Mouse (Mus musculus) heart, embryonic 15.5 days (tissue): ENCODE data around the gene Ssh3. TPM values are rescaled to one million over a fixed set of nuclear protein-coding genes. Genes with fewer than 3 reads are reported as not detected.

ENCODE experiments used
- ATAC-seq: fragments of 200-750 bp; cut with Nextera tagmentation; replicated peaks from 2 replicates; pipeline ENCODE4 v1.8.0; 2017; ENCODE audit warnings: low read depth, moderate TSS enrichment; ENCODE audit not compliant: insufficient number of reproducible peaks, insufficient read depth, low FRiP score
- H3K27ac ChIP-seq: fragments of 300-500 bp; sonication (generic); 2 replicates; pipeline ENCODE4 v1.5.1; 2015; ENCODE audit warnings: mild to moderate bottlenecking, inconsistent platforms
- H3K27me3 ChIP-seq: fragments of 300-500 bp; sonication (generic); 2 replicates; pipeline ENCODE4 v1.6.1; 2015; ENCODE audit warnings: inconsistent platforms
- H3K36me3 ChIP-seq: fragments of 300-500 bp; sonication (generic); 2 replicates; pipeline ENCODE4 v1.6.1; 2015; ENCODE audit warnings: mild to moderate bottlenecking, inconsistent platforms
- H3K4me1 ChIP-seq: fragments of 300-500 bp; sonication (generic); replicated peaks from 2 replicates; pipeline ENCODE4 v1.6.1; 2015; ENCODE audit warnings: inconsistent platforms
- H3K4me2 ChIP-seq: fragments of 300-500 bp; sonication (generic); 2 replicates; pipeline ENCODE4 v1.6.1; 2015; ENCODE audit warnings: inconsistent platforms, mild to moderate bottlenecking, moderate library complexity
- H3K4me3 ChIP-seq: fragments of 300-500 bp; sonication (generic); 2 replicates; pipeline ENCODE4 v1.5.1; 2015; ENCODE audit warnings: mild to moderate bottlenecking, inconsistent platforms
- H3K9ac ChIP-seq: fragments of 300-500 bp; sonication (generic); 2 replicates; pipeline ENCODE4 v1.6.1; 2015; ENCODE audit warnings: mild to moderate bottlenecking, inconsistent platforms
- H3K9me3 ChIP-seq: fragments of 300-500 bp; sonication (generic); replicated peaks from 2 replicates; pipeline ENCODE4 v1.6.1; 2016; ENCODE audit warnings: inconsistent platforms
- WGBS: fragments of 180-500 bp; shearing (Covaris S2); methylation state at CpG from one replicate; pipeline ENCODE4 v1.1.7; 2015; ENCODE audit warnings: mixed read lengths; 5-methylcytosine and 5-hydroxymethylcytosine counted together
- polyA plus RNA-seq: library from polyadenylated mRNA; unstranded; fragments of >200 nt; fragmentation: Nextera tagmentation; extraction: Ambion mirVana; gene quantifications from 2 replicates; pipeline ENCODE4 v1.2.1, GENCODE M21; 2015

The Ssh3 gene
- polyA plus RNA-seq, 1 experiment from 2014 or later = 6.0 TPM

DNA sequence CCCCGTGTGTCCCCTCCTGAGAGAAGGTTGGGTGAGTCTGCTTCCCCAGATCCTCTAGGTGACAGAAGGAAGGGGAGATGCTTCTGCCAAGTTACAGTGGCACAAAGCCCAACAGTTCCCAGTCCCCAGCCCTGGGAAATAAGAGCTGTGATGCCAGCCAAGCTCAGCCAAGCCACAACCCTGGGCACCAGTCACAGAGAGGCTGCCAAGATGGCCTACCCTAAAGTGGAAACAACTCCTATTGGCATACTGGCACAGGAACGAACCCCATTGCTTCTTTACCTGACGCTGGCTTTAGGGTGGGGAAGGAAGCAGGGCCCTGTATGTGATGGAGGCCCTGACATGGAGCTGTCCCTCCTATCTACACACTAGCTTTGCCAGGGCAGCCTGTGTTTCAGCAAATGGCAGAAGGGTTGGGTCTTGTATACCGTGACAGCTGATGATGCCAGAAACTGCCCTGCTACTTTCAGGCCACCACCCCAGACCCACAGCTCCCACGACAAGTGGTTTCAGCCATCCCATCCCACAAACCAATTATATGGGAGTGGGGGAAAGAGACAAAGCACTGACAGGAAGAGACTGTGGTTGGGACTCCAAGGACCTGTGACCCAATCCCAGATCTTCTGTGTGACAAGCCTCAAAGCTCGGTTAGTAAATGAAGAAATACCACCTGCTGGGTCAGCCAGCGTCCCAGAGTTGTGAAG is 34.1 kb upstream of the Ssh3 start:
- H3K4me2 ChIP-seq = peak overlapping the region; percentile 55
- peak overlapping the region; percentile 28; the same call in 1 of the 2 replicates for H3K9ac ChIP-seq
- H3K27ac ChIP-seq = peak overlapping the region; percentile 74
- no peak for ATAC-seq
- H3K36me3 ChIP-seq = no peaks in the 10 kb centered on the region
- 56% methylated on average over 7 of the region's 7 CpGs for WGBS
- no peaks in the 10 kb centered on the region for H3K27me3 ChIP-seq
- H3K4me1 ChIP-seq = peaks cover 66% of the 10 kb centered on the region
- peak overlapping the region; percentile 70; the same call in 1 of the 2 replicates for H3K4me3 ChIP-seq
- no peaks in the 10 kb centered on the region for H3K9me3 ChIP-seq

DNA sequence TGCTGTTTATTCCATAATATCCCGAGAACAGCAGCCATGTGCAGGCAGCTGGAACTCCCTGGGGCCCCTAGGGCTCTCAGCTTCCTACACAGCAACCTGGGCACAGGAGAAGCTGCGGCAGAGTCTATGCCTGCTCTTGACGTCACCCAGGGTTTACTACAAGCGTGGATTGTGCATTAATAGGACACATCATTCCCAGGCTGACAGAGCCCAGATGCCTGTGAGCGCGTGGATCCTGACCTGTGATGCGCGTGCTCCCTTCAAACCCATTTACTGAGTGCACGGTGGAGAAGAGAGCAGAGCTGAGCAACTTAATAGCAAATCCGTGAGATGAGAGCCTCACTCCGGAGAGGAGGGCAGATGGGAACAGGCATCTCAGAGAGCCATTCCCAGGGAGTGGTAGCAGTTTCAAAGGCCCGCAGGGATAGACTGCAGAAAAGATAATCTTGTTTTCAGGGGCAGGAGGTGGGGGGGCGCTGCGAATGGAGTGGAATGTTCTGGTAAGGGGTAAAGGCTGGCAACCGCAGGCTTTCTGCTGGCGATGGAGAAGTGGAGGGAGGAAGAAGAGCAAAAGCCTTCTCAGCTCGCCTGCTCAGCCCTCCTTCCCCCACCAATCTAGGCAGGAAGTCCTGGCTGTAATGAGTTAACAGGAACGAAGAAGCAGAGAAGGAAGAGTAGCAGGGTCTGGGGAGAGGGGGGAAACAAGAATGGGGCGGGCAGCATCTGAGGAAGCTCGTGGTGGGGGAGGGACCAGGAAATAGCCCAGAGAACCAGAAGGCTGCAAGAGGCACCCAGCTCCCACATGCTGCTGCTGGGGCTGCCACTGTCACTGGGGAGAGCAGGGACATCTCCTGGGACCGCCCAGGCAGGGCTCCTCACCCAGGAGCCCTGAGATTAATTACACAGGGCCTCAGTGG is 33.0 kb upstream of the Ssh3 start:
- H3K4me3 ChIP-seq = peak overlapping the region; percentile 15; the same call in 1 of the 2 replicates
- H3K27ac ChIP-seq = peak overlapping the region; percentile 74
- no peaks in the 10 kb centered on the region for H3K27me3 ChIP-seq
- 19% methylated on average over 21 of the region's 21 CpGs for WGBS
- peaks cover 70% of the 10 kb centered on the region for H3K4me1 ChIP-seq
- no peak; the same call in 1 of the 2 replicates for ATAC-seq
- H3K4me2 ChIP-seq = peak overlapping the region; percentile 55
- H3K9ac ChIP-seq = peak overlapping the region; percentile 28; the same call in 1 of the 2 replicates
- no peaks in the 10 kb centered on the region for H3K36me3 ChIP-seq
- H3K9me3 ChIP-seq = no peaks in the 10 kb centered on the region

DNA sequence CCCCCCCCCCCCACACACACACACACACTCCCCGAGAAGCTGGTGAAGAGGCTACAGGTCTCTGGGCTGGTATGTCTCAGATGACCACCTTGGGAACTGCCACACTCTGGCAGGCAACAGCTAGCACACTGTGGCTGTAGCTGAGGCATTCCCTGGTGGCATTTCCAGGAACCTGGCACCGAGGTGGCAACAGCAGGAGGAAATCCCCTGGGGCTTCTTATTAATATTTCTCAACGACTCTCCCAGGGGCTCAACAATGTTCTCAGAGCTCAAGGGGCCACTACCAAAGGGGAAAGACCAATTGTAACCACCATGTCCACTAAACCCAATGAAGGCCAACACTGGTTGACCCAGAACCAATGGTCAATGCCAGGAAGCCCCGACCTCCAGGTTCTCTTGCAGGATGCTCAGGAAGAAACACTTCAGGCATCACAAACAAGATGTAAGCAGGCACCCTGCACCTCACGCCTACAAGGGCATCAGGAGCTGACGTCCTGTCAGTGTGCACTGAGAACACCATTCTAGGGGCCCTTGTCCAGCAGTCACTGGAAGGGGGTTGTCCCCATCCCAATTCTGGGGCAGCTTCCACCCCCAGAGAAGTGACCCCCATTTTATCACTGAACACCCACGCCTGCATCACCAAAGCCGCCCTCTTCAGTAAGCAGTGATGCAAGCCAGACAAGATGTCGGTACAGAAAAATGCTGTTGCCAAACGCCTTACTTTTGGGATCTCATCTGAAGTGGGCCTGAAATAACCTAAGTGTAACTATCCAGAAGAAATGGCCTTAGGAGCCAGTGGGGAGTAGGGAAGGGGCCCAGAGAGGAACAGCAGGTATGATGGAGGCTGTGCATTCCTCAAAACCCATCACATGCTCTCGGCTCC is 32.1 kb upstream of the Ssh3 start:
- no peak overlapping the region for H3K4me3 ChIP-seq
- no peak for ATAC-seq
- H3K4me1 ChIP-seq = peaks cover 65% of the 10 kb centered on the region
- H3K4me2 ChIP-seq = peak overlapping the region; percentile 55; the same call in 1 of the 2 replicates
- peak overlapping the region; percentile 74 for H3K27ac ChIP-seq
- WGBS = 56% methylated on average over 11 of the region's 11 CpGs
- H3K36me3 ChIP-seq = no peaks in the 10 kb centered on the region
- no peaks in the 10 kb centered on the region for H3K27me3 ChIP-seq
- no peaks in the 10 kb centered on the region for H3K9me3 ChIP-seq
- H3K9ac ChIP-seq = no peak overlapping the region

DNA sequence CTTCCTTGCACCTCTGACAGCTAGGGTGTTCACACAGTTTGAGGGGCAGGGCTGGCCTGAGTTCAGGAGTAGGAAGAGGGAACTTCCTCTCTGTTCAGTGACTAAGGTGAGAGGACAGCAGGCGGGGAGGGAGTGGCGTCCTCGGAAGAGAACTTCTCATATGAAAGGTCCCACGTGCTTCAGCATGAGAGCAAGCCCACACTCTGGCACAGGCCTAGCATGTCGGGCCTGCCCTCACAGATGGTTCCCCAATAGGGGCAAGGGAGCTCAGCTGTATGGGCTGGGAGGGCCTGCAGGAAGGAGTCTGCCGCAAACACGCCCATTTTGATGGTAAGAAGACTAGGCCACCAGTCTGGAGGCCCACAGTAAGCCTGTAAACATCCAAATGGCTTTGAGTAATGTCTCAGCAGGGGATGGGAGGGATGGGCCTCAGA is 31.3 kb upstream of the Ssh3 start:
- 54% methylated on average over 7 of the region's 7 CpGs for WGBS
- H3K27me3 ChIP-seq = no peaks in the 10 kb centered on the region
- H3K4me2 ChIP-seq = peak overlapping the region; percentile 2; the same call in 1 of the 2 replicates
- peaks cover 62% of the 10 kb centered on the region for H3K4me1 ChIP-seq
- H3K4me3 ChIP-seq = no peak overlapping the region
- no peak for ATAC-seq
- no peaks in the 10 kb centered on the region for H3K9me3 ChIP-seq
- no peaks in the 10 kb centered on the region for H3K36me3 ChIP-seq
- peak overlapping the region; percentile 74 for H3K27ac ChIP-seq
- peak overlapping the region; percentile 3; the same call in 1 of the 2 replicates for H3K9ac ChIP-seq

DNA sequence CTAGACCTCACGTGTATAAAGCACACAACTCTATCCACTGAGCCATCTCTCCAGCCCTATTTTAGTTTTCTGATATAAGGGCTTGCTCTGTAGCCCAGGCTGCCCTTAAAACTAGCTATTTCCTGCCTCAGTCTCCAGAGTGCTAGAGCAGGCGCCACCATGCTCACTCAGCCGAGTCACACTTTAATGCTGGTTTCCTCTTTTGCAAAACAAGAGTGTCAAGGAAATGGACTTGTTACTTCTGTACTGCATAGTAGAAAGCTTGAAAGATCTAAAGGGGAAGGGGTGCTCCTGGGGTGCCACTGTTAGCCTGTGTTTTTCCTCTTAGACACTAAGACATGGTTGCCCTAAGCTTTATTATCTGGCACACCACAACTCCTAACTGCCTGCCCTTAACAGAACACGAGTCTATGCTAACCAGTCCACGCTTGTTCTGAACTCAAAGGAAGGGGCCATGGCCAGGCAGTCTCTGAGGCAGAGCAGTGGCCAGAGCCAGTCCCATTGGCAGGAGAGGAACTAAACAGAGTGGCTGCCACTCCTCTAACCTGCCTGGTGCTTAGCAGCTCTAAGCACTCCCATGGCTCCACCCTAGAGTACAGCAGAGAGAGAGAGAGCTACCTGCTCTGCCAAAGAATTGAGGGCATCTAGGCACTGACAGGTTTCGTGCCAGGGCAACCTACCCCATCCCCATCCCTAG is 30.7 kb upstream of the Ssh3 start:
- Histone ChIP-seq H3K4me2 (no peak overlapping the region), H3K27me3 (no peaks in the 10 kb centered on the region), H3K9ac (no peak overlapping the region)

DNA sequence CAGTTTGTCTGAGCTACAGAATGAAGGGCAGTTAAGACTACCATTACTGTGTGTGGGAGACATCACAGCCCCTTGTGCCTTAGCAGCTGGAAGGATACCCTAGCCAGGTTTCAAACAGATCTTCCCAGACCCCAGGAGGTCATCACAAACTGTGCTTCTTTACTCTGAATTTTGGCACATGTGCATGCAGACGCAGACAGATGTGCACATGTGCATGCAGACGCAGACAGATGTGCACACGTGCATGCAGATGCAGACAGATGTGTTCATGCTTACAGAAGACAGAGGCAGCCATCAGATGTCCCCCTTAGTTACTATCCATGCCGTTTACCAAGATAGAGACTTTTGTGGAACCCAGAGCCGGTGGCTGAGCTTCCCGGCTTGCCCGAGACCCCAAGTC is 30.1 kb upstream of the Ssh3 start:
- H3K4me2 ChIP-seq = no peak overlapping the region
- H3K27me3 ChIP-seq = no peaks in the 10 kb centered on the region
- WGBS = 85% methylated on average over 7 of the region's 7 CpGs
- peaks cover 58% of the 10 kb centered on the region for H3K4me1 ChIP-seq
- H3K27ac ChIP-seq = no peak overlapping the region
- no peak for ATAC-seq
- no peaks in the 10 kb centered on the region for H3K36me3 ChIP-seq
- no peak overlapping the region for H3K4me3 ChIP-seq
- no peak overlapping the region for H3K9ac ChIP-seq
- no peaks in the 10 kb centered on the region for H3K9me3 ChIP-seq

More for the DNA sequence above, 30.7 kb upstream of the Ssh3 start:
- WGBS = 67% methylated on average over 6 of the region's 6 CpGs
- peak overlapping the region; percentile 74 for H3K27ac ChIP-seq
- H3K4me1 ChIP-seq = peaks cover 58% of the 10 kb centered on the region
- H3K9me3 ChIP-seq = no peaks in the 10 kb centered on the region
- H3K36me3 ChIP-seq = no peaks in the 10 kb centered on the region
- no peak overlapping the region for H3K4me3 ChIP-seq
- no peak for ATAC-seq

DNA sequence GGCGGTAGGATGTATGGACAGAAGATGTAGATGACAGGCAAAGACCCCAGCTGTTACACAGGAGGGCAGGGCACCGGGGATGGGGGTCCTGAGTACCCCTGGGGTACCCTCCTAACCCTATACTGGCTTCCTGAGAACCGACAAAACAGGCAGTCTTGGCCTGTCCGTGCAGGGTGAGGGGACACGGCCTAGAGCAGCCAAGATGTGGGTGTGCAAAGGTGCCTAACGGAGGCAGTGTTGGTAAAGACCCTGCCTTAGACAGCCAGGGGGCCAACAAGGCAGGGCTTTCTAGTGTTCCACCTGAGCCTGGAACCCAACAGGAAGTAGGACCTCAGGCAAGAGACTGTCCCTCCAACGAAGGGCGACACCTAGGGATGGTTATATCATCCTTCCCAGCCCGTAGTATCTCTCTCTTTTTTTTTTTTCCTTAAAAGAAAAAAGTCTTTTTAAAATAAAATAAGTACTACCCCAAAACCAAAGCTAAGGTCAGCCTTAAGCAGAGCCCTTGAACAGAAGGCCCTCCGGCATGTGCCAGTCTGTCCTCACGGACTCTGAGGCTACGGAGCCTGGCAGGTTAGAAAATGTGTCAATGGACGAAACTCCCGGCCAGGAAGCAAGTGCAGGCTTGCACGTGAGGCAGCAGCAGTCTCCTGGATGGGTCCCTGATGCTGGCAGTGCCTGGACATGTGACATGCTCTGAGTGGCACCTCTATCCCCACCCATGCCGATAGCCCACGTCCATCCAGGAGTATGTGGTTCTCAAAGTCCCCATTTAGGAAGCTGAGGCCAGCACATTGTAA is 29.5 kb upstream of the Ssh3 start:
- Histone ChIP-seq H3K27ac (no peak overlapping the region), H3K4me1 (peaks cover 52% of the 10 kb centered on the region), H3K27me3 (no peaks in the 10 kb centered on the region), H3K4me2 (no peak overlapping the region), H3K36me3 (no peaks in the 10 kb centered on the region), H3K4me3 (no peak overlapping the region), H3K9me3 (no peaks in the 10 kb centered on the region), H3K9ac (no peak overlapping the region)
- 80% methylated on average over 17 of the region's 17 CpGs for WGBS
- ATAC-seq = no peak

DNA sequence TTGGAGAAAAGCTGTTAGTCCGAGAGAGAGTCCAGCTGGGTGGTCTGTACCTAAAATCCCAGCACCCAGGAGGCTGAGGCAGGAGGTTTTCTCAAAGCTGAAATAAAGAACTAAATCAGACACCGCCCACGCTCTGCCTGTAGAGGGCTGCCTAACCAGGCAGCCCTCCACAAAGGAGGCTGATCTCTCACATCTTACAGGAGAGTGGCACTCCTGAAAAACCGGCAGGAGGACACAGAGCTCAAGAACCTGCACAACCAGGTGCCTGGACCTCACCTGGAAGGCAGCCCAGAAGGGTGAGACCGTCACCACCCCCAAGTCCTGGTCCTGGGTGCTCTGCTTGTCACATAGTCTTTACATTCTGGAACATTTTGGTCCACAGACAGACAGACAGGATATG is 28.9 kb upstream of the Ssh3 start:
- H3K36me3 ChIP-seq = peaks cover 2% of the 10 kb centered on the region; the same call in 1 of the 2 replicates
- H3K9ac ChIP-seq = no peak overlapping the region
- no peak overlapping the region for H3K4me3 ChIP-seq
- H3K27ac ChIP-seq = no peak overlapping the region
- 86% methylated on average over 5 of the region's 5 CpGs for WGBS
- peaks cover 45% of the 10 kb centered on the region for H3K4me1 ChIP-seq
- no peak overlapping the region for H3K4me2 ChIP-seq
- ATAC-seq = no peak
- H3K9me3 ChIP-seq = no peaks in the 10 kb centered on the region
- no peaks in the 10 kb centered on the region for H3K27me3 ChIP-seq

DNA sequence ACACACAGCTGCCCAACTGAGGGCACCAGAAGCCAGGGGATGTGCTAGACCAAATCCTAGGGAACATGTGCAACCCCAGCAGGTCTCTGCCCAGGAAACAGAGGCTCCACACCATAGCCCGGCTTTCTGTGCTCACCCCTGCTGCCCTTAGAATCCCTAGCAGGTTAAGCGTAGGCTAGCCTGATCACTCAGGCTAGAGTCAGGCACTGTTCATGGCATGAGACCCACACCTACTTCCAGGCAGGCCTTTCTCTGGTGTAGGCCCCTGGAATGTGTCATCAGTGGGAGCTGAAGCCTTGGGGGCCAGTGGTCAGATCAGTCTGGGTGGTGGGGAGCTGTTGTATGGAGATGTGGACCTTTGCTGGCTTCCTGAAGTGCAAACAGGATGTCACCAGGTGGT is 27.6 kb upstream of the Ssh3 start:
- H3K9ac ChIP-seq = no peak overlapping the region

DNA sequence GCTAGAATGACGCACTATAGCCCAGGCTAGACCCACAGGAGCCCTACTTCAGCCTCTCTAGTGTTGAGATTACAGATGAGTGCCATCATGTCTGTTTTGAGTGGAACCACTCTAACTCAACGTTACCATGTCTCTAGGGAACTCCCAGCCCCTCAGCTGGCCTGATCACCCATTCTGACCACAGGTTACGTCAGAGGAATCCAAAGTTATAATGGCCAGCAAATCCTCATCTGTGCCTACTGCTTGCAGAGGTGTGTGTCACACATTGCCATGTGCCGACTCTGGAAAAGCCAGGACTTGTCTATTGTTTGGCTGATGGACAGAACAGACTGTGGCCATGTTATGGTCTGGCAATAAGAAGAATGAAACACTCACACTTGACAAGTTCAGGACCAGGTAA is 26.4 kb upstream of the Ssh3 start:
- ATAC-seq = no peak
- peaks cover 21% of the 10 kb centered on the region for H3K4me1 ChIP-seq
- no peak overlapping the region for H3K4me2 ChIP-seq
- H3K27me3 ChIP-seq = no peaks in the 10 kb centered on the region
- 78% methylated on average over 4 of the region's 4 CpGs for WGBS
- peak overlapping the region; percentile 70; the same call in 1 of the 2 replicates for H3K27ac ChIP-seq
- no peaks in the 10 kb centered on the region for H3K9me3 ChIP-seq
- H3K9ac ChIP-seq = no peak overlapping the region
- peaks cover 27% of the 10 kb centered on the region for H3K36me3 ChIP-seq
- H3K4me3 ChIP-seq = no peak overlapping the region

More for the DNA sequence above, 27.6 kb upstream of the Ssh3 start:
- Histone ChIP-seq H3K27ac (no peak overlapping the region), H3K4me1 (peaks cover 33% of the 10 kb centered on the region), H3K4me3 (no peak overlapping the region), H3K27me3 (no peaks in the 10 kb centered on the region), H3K36me3 (peaks cover 15% of the 10 kb centered on the region), H3K4me2 (no peak overlapping the region), H3K9me3 (no peaks in the 10 kb centered on the region)
- no peak for ATAC-seq
- 81% methylated on average over 2 of the region's 2 CpGs for WGBS
